Mouse (Mus musculus): ENCODE data around the gene Cfd. TPM values are rescaled to one million over a fixed set of nuclear protein-coding genes. Genes with fewer than 3 reads are reported as not detected.

The Cfd gene
- 26,645 and 44,997 TPM in 2 replicates for polyA plus RNA-seq (2012; rRNA removed; ENCODE audit: low replicate concordance)

GRCm38 (mm10) chr10:79890670-79891069, at the start of gene Cfd:
TSS of gene Cfd (plus strand) at chr10:79890853.

GRCm38 (mm10) chr10:79853860-79854795, 36.5 kb upstream of the Cfd start, which contains the start of gene Ptbp1:
TSS of gene Ptbp1 (plus strand) at chr10:79854427.

GRCm38 (mm10) chr10:79874290-79874862, 16.3 kb upstream of the Cfd start, which contains the start of the genes Prtn3 and Plppr3:
TSS of gene Prtn3 (plus strand) at chr10:79874476.
TSS of gene Plppr3 (minus strand) at chr10:79874634.

GRCm38 (mm10) chr10:79886054-79886453, 4.6 kb upstream of the Cfd start, which contains the start of gene Elane:
TSS of gene Elane (plus strand) at chr10:79886247.

GRCm38 (mm10) chr10:79908167-79909091, 17.8 kb downstream of the Cfd start, which contains the start of gene Med16:
TSS of gene Med16 (minus strand) at chr10:79908923.

GRCm38 (mm10) chr10:79910556-79910955, 19.9 kb downstream of the Cfd start, which contains the start of gene Gm26602:
TSS of gene Gm26602 (plus strand) at chr10:79910856.

GRCm38 (mm10) chr10:79916808-79917531, 26.3 kb downstream of the Cfd start, which contains the start of gene Kiss1r:
TSS of gene Kiss1r (plus strand) at chr10:79916971.

GRCm38 (mm10) chr10:79920958-79921535, 30.4 kb downstream of the Cfd start, which contains the start of gene R3hdm4:
TSS of gene R3hdm4 (minus strand) at chr10:79921208.

GRCm38 (mm10) chr10:79926491-79927323, 36.1 kb downstream of the Cfd start, which contains the start of gene Arid3a:
TSS of gene Arid3a (plus strand) at chr10:79927043.

Other genes starting within 250 kb of the Cfd start
- gene Odf3l2, start 245.1 kb upstream of the Cfd start, polyA plus RNA-seq (2012; rRNA removed; ENCODE audit: low replicate concordance) = 2.3 TPM in 1 of 2 replicates, not detected in the other
- 3.9 and 8.7 TPM in 2 replicates for gene Madcam1, start 226.3 kb upstream of the Cfd start, polyA plus RNA-seq (2012; rRNA removed; ENCODE audit: low replicate concordance)
- gene Tpgs1, start 221.5 kb upstream of the Cfd start, polyA plus RNA-seq (2012; rRNA removed; ENCODE audit: low replicate concordance) = 46.9 and 119 TPM in 2 replicates
- gene Cdc34, start 208.7 kb upstream of the Cfd start, polyA plus RNA-seq (2012; rRNA removed; ENCODE audit: low replicate concordance) = 265 and 337 TPM in 2 replicates
- gene Gzmm, start 201.8 kb upstream of the Cfd start, polyA plus RNA-seq (2012; rRNA removed; ENCODE audit: low replicate concordance) = 1.1 and 1.3 TPM in 2 replicates
- gene Bsg, start 186.4 kb upstream of the Cfd start, polyA plus RNA-seq (2012; rRNA removed; ENCODE audit: low replicate concordance) = 489 and 512 TPM in 2 replicates
- 1.9 and 6.1 TPM in 2 replicates for gene Hcn2, start 174.2 kb upstream of the Cfd start, polyA plus RNA-seq (2012; rRNA removed; ENCODE audit: low replicate concordance)
- gene Polrmt, start 144.3 kb upstream of the Cfd start, polyA plus RNA-seq (2012; rRNA removed; ENCODE audit: low replicate concordance) = 53.1 and 71.6 TPM in 2 replicates
- gene Fgf22, start 135.8 kb upstream of the Cfd start, polyA plus RNA-seq (2012; rRNA removed; ENCODE audit: low replicate concordance) = 0.19 TPM in 1 of 2 replicates, not detected in the other
- 91.7 and 212 TPM in 2 replicates for gene Rnf126, start 123.9 kb upstream of the Cfd start, polyA plus RNA-seq (2012; rRNA removed; ENCODE audit: low replicate concordance)
- gene Fstl3, start 113.6 kb upstream of the Cfd start, polyA plus RNA-seq (2012; rRNA removed; ENCODE audit: low replicate concordance) = 19.5 and 24.6 TPM in 2 replicates
- 0.26 and 0.27 TPM in 2 replicates for gene Prss57, start 99.9 kb upstream of the Cfd start, polyA plus RNA-seq (2012; rRNA removed; ENCODE audit: low replicate concordance)
- gene Palm, start 97.3 kb upstream of the Cfd start, polyA plus RNA-seq (2012; rRNA removed; ENCODE audit: low replicate concordance) = 49.2 and 87.4 TPM in 2 replicates
- gene Misp, start 69.9 kb upstream of the Cfd start, polyA plus RNA-seq (2012; rRNA removed; ENCODE audit: low replicate concordance) = 1.3 TPM in 2 replicates
- 163 and 219 TPM in 2 replicates for gene Ptbp1, start 36.4 kb upstream of the Cfd start, polyA plus RNA-seq (2012; rRNA removed; ENCODE audit: low replicate concordance)
- gene Prtn3, start 16.4 kb upstream of the Cfd start, polyA plus RNA-seq (2012; rRNA removed; ENCODE audit: low replicate concordance) = 17.2 and 40.5 TPM in 2 replicates
- gene Plppr3, start 16.2 kb upstream of the Cfd start, polyA plus RNA-seq (2012; rRNA removed; ENCODE audit: low replicate concordance) = 29.8 and 33.3 TPM in 2 replicates
- gene Elane, start 4.6 kb upstream of the Cfd start, polyA plus RNA-seq (2012; rRNA removed; ENCODE audit: low replicate concordance) = 3.4 and 5.8 TPM in 2 replicates
- 66.2 and 92.4 TPM in 2 replicates for gene Med16, start 18.1 kb downstream of the Cfd start, polyA plus RNA-seq (2012; rRNA removed; ENCODE audit: low replicate concordance)
- gene Gm26602, start 20.0 kb downstream of the Cfd start, polyA plus RNA-seq (2012; rRNA removed; ENCODE audit: low replicate concordance) = not detected in 2 replicates
- gene Kiss1r, start 26.1 kb downstream of the Cfd start, polyA plus RNA-seq (2012; rRNA removed; ENCODE audit: low replicate concordance) = 9.0 and 14.4 TPM in 2 replicates
- gene R3hdm4, start 30.4 kb downstream of the Cfd start, polyA plus RNA-seq (2012; rRNA removed; ENCODE audit: low replicate concordance) = 194 and 208 TPM in 2 replicates
- gene Arid3a, start 36.2 kb downstream of the Cfd start, polyA plus RNA-seq (2012; rRNA removed; ENCODE audit: low replicate concordance) = 5.2 and 16.6 TPM in 2 replicates
- gene Wdr18, start 69.3 kb downstream of the Cfd start, polyA plus RNA-seq (2012; rRNA removed; ENCODE audit: low replicate concordance) = 47.1 and 52.1 TPM in 2 replicates
- gene Grin3b, start 79.9 kb downstream of the Cfd start, polyA plus RNA-seq (2012; rRNA removed; ENCODE audit: low replicate concordance) = 0.10 and 0.30 TPM in 2 replicates
- gene Tmem259, start 93.5 kb downstream of the Cfd start, polyA plus RNA-seq (2012; rRNA removed; ENCODE audit: low replicate concordance) = 304 and 505 TPM in 2 replicates
- gene Cnn2, start 97.7 kb downstream of the Cfd start, polyA plus RNA-seq (2012; rRNA removed; ENCODE audit: low replicate concordance) = 138 and 301 TPM in 2 replicates
- gene Abca7, start 105.6 kb downstream of the Cfd start, polyA plus RNA-seq (2012; rRNA removed; ENCODE audit: low replicate concordance) = 23.5 and 40.2 TPM in 2 replicates
- 152 and 343 TPM in 2 replicates for gene Arhgap45, start 125.8 kb downstream of the Cfd start, polyA plus RNA-seq (2012; rRNA removed; ENCODE audit: low replicate concordance)
- 129 and 172 TPM in 2 replicates for gene Polr2e, start 148.9 kb downstream of the Cfd start, polyA plus RNA-seq (2012; rRNA removed; ENCODE audit: low replicate concordance)
- 1,265 and 1,308 TPM in 2 replicates for gene Gpx4, start 156.3 kb downstream of the Cfd start, polyA plus RNA-seq (2012; rRNA removed; ENCODE audit: low replicate concordance)
- 106 and 161 TPM in 2 replicates for gene Sbno2, start 214.7 kb downstream of the Cfd start, polyA plus RNA-seq (2012; rRNA removed; ENCODE audit: low replicate concordance)
- 164 and 186 TPM in 2 replicates for gene Stk11, start 224.9 kb downstream of the Cfd start, polyA plus RNA-seq (2012; rRNA removed; ENCODE audit: low replicate concordance)
- gene Atp5d, start 247.8 kb downstream of the Cfd start, polyA plus RNA-seq (2012; rRNA removed; ENCODE audit: low replicate concordance) = 1,044 and 2,712 TPM in 2 replicates
- gene Cbarp, start 250.0 kb downstream of the Cfd start, polyA plus RNA-seq (2012; rRNA removed; ENCODE audit: low replicate concordance) = 27.7 and 53.0 TPM in 2 replicates